Mouse (Mus musculus): Measurements from ENCODE around the gene Mtfr2.

DNA sequence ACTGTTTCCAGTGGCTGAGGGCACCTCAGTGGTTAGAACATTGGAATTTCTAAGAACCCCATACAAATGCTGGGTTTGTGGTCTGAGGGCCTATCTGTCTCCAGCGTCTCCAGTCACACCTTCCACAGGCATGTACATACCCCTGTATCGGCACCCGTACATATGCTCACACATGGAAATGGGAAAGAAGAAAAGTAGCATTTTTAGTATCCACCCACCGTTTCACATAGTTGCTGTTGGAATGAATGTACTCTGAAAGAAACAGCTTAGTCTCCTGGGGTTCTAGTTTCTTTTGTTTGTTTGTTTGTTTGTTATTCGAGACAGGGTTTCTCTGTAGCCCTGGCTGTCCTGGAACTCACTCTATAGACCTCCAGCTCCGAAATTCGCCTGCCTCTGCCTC, 9.7 kb upstream of the Mtfr2 start:
- TF ChIP-seq CTCF (IDR thresholded peaks at IDR 0.05; ENCODE audit: borderline replicate concordance, insufficient read depth, low read depth, low read length) = no peak
- no peak for TF ChIP-seq POLR2A (IDR thresholded peaks at IDR 0.05; ENCODE audit: borderline replicate concordance, insufficient read depth, low read length)
